Mouse (Mus musculus) lung, adult 2 months (tissue): Measurements from ENCODE around the gene Tbc1d22b.

Source experiments
- CTCF ChIP-seq: fragments of 200-500 bp; IDR thresholded peaks from 2 replicates; pipeline ENCODE4 v1.5.1; 2011; ENCODE audit warnings: mild to moderate bottlenecking, low read length, control low read depth; ENCODE audit not compliant: insufficient read depth
- POLR2A ChIP-seq: fragments of 200-500 bp; IDR thresholded peaks from 2 replicates; pipeline ENCODE4 v1.6.1; 2011; ENCODE audit warnings: low read depth, mild to moderate bottlenecking, control low read depth, low read length, borderline replicate concordance; ENCODE audit errors: extremely low read depth

- TF ChIP-seq CTCF (no peak), POLR2A (no peak)
Measured at GRCm38 (mm10) chr17:29615616-29616015, 66.0 kb downstream of the Tbc1d22b start.
